Mouse (Mus musculus): ENCODE data around the gene Hepacam.

GRCm38 (mm10) chr9:37347184-37347987, 19.8 kb upstream of the Hepacam start:
- TF ChIP-seq POLR2A (IDR thresholded peaks at IDR 0.05; ENCODE audit: borderline replicate concordance, extremely low read depth, low read depth, low read length) (no peak), CTCF (IDR thresholded peaks at IDR 0.05; ENCODE audit: insufficient read depth, low read length) (no peak)

Data from lung, adult 2 months (tissue).